Mouse (Mus musculus) CH12.LX (cell line): ENCODE results near the gene Traf2.

Experiments
- BHLHE40 ChIP-seq: IDR thresholded peaks from 2 replicates; pipeline ENCODE4 v1.6.1; 2011; ENCODE audit warnings: mild to moderate bottlenecking, low read depth, low read length, improper control_type of control experiment
- CHD1 ChIP-seq: IDR thresholded peaks from 2 replicates; pipeline ENCODE4 v1.6.1; 2012; ENCODE audit warnings: low read depth, low read length, improper control_type of control experiment, inconsistent platforms
- CHD2 ChIP-seq: IDR thresholded peaks from 2 replicates; pipeline ENCODE4 v1.6.1; 2011; ENCODE audit warnings: low read length, improper control_type of control experiment
- CTCF ChIP-seq, 2 experiments: IDR thresholded peaks in 1 of 2; conservative IDR thresholded peaks in 1 of 2; 2 replicates each; pipeline ENCODE4 v1.5.1; 2011 to 2012; ENCODE audit warnings: low read depth in 2 of 2, low read length in 2 of 2, improper control_type of control experiment in 1 of 2, inconsistent platforms in 1 of 2, mild to moderate bottlenecking in 1 of 2, moderate library complexity in 1 of 2
- EP300 ChIP-seq: IDR thresholded peaks from 2 replicates; pipeline ENCODE4 v1.6.1; 2011; ENCODE audit warnings: low read length, improper control_type of control experiment
- ETS1 ChIP-seq: conservative IDR thresholded peaks from 2 replicates; pipeline ENCODE4 v1.6.1; 2012; ENCODE audit warnings: low read depth, mild to moderate bottlenecking, inconsistent platforms, low read length, improper control_type of control experiment, moderate library complexity
- HCFC1 ChIP-seq: IDR thresholded peaks from 2 replicates; pipeline ENCODE4 v1.6.1; 2012; ENCODE audit warnings: low read depth, mild to moderate bottlenecking, inconsistent platforms, low read length, improper control_type of control experiment
- MAX ChIP-seq: IDR thresholded peaks from 2 replicates; pipeline ENCODE4 v1.6.1; 2011; ENCODE audit warnings: low read length, improper control_type of control experiment
- MYC ChIP-seq: IDR thresholded peaks from 2 replicates; pipeline ENCODE4 v1.6.1; 2011; ENCODE audit warnings: low read depth, mild to moderate bottlenecking, improper control_type of control experiment, low read length
- PAX5 ChIP-seq: IDR thresholded peaks from 2 replicates; pipeline ENCODE4 v1.6.1; 2012; ENCODE audit warnings: low read length, inconsistent platforms, mixed read lengths
- POLR2A ChIP-seq: IDR thresholded peaks from 2 replicates; pipeline ENCODE4 v1.6.1; 2011; ENCODE audit warnings: low read depth, mild to moderate bottlenecking, improper control_type of control experiment, low read length
- SMC3 ChIP-seq: IDR thresholded peaks from 2 replicates; pipeline ENCODE4 v1.6.1; 2011; ENCODE audit warnings: low read depth, low read length, improper control_type of control experiment
- USF2 ChIP-seq: conservative IDR thresholded peaks from 2 replicates; pipeline ENCODE4 v1.6.1; 2011; ENCODE audit warnings: low read depth, low read length, improper control_type of control experiment
- ZMIZ1 ChIP-seq: IDR thresholded peaks from 2 replicates; pipeline ENCODE4 v1.6.1; 2012; ENCODE audit warnings: low read depth, mild to moderate bottlenecking, inconsistent platforms, low read length, improper control_type of control experiment

DNA sequence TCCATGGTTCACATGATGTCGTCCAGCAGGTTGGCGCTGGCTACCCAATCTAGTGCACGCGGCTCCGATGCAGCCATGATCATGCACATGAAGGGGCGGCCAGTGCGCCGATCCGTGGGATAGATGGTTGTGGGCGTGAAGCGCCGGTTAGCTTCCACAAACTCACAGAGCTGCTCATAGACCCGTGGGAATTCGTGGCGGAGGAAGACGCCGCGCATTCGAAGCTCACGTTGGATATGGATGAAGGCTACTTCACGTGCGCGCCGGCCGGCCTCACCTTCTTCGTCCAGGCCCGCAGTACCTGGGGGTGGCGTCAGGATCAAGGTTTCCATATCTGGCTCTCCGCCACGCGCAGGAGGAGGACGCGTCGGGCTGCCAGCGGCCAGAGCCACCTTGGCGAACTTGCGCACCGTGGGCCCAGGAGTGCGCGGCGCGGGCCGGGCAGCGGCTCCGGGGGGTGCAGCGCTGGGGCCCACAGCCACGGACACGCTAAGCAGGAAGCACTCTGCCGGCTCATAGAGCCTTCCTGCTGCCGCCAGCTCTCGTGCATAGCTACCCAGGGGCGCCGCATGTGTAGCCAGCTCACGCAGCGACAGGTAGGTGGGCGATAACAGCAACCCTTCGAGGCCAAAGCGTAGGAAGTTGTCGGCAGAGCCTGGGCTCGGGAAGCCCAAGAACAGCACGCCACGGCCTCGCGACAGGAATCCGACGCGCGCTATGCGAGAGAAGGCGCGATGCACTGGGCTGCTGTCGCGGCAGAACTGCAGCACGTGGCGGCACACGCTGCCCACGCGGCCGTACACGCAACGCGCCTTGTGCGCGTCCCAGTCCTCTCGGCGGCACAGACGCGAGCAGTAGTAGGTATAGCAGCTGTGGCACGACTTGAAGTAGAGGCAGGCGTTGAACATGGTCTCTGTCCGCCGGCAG is 30.5 kb upstream of the Traf2 start:
- TF ChIP-seq BHLHE40 (no peak), EP300 (no peak), PAX5 (no peak), CHD1 (no peak), ETS1 (no peak), CTCF (conservative IDR thresholded peaks at IDR 0.05 in 1 of 2, IDR thresholded peaks at IDR 0.05 in 1 of 2; ENCODE audit: low read depth in 2 of 2, low read length in 2 of 2) (no peak), USF2 (no peak), POLR2A (no peak), HCFC1 (no peak), ZMIZ1 (no peak), CHD2 (no peak), MYC (no peak), SMC3 (no peak), MAX (no peak)
